Mouse (Mus musculus): ENCODE measurements around the gene Atg4d.

DNA sequence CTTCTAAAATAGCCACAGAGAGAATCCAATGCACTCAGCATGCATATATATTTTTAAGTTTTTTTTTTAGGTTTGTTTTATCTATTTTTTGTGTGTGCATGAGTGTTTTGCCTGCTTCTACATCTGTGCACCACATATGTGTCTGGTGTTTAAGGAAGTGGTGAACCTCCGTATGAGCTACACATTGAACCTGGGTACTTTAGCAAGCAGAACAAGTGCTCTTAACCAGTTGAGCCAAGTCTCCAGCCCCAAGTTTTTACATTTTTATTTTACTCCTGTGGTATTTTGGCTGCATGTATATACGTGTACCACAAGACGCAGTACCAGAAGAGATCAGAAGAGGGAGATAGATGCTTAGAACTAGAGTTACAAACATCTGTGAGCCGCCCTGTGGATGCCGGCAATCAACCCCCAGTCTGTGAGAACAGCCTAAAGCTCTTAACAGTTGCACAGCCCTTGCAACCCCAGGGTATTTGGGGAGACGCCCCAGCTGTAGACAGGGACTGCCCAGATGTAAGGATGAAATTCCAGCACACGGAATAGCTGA is 43.6 kb upstream of the Atg4d start:
- TF ChIP-seq CTCF (conservative IDR thresholded peaks at IDR 0.05; ENCODE audit: low read length) = peak; percentile 74
- TF ChIP-seq POU5F1 (IDR thresholded peaks at IDR 0.05; ENCODE audit: borderline replicate concordance, low read length) = no peak

Data from E14TG2a.4 (cell line).